Mouse (Mus musculus) c-Kit-positive CD71-negative TER-119-negative erythroid progenitor cells, embryonic 14.5 days (primary cell): Measurements from ENCODE around the gene Tesk2.

Source experiments
- DNase-seq: peaks from one replicate; pipeline ENCODE4 v3.0.0-alpha.2; 2013; ENCODE audit warnings: low read depth

Tesk2 gene

DNA sequence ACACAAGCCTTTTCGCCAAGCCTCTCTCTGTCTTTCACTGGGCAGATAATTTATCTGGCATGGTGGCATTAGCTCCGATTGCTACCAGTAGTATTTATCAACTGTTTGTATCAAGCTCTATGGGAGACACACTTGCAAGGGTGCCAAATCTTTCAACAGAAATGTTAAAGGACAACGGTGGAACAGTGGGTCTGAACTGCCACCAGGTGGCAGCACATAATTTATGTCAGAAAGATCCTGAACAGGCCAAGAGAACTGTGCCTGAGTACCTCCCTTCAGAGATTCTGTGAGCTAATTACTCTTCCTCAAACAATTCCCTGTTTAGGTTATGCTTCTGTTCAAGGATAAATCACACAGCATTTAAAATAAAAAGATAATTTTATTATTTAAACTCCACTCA, 1.4 kb upstream of the Tesk2 start:
- peak; percentile 73 for DNase-seq

GRCm38 (mm10) chr4:116721098-116721628, 415 bp downstream of the Tesk2 start:
- no peak for DNase-seq

DNA sequence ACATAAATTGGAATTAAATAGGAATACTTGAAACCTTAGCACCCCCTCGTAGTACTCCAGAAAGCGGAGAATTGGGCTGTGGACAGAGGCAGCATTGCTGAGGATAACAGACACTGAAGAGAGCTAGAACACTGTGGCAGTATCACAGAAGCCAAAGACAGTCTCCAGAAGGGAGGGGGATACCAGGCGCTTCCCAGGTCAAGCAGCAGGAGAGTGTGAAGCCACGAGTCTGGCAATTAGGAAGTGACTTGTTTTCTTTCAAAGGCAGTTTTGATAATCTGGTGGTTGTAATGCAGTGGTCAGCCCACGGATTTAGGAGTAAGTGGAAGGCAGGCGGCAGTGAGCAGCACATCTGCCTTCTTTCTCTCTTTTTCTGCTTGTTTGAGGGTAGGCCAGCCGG, 1.5 kb downstream of the Tesk2 start:
- no peak for DNase-seq

DNA sequence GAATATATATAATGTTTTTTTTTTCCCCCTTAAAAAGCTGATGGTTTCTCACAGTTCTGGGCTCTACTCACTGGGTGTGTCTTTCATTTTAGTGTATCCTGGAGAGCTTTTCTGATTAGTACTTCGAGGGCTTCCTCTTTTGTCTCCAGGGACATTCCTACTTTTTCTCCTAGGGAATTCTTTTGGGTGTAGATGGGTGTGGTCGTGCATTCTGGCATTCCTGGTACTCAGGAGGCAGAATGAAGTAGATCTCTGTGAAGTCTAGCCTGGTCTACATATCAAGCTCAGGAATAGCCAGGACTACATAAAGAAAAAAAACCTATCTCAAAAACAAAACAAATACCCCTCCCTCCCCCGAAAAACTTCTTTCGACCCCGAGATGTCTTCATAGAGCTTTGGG, 4.7 kb downstream of the Tesk2 start:
- no peak for DNase-seq

DNA sequence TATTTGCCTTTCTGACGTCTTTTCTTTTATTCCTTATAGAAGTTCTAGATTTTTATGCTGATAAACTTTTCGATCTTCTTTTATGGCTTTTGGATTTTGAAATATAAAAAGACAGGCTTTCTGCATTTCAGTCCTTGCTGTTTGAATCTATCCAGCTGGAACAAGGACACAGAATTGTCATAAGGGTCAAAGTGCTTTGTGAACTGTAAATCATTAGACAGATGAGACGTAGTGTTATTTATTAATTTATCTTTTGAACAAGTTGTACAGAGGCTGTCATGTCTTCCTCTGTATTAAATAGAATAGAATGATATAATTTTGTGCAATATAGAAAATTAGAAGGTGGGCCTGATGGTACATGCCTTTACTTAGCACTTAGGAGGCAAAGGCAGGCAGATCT, 6.7 kb downstream of the Tesk2 start:
- DNase-seq: no peak

GRCm38 (mm10) chr4:116729532-116729931, 8.8 kb downstream of the Tesk2 start:
- no peak for DNase-seq

- no peak for DNase-seq
Measured at GRCm38 (mm10) chr4:116731077-116731476, 10.3 kb downstream of the Tesk2 start.

GRCm38 (mm10) chr4:116732355-116732754, 11.6 kb downstream of the Tesk2 start:
- no peak for DNase-seq

GRCm38 (mm10) chr4:116734996-116735395, 14.2 kb downstream of the Tesk2 start:
- no peak for DNase-seq

DNA sequence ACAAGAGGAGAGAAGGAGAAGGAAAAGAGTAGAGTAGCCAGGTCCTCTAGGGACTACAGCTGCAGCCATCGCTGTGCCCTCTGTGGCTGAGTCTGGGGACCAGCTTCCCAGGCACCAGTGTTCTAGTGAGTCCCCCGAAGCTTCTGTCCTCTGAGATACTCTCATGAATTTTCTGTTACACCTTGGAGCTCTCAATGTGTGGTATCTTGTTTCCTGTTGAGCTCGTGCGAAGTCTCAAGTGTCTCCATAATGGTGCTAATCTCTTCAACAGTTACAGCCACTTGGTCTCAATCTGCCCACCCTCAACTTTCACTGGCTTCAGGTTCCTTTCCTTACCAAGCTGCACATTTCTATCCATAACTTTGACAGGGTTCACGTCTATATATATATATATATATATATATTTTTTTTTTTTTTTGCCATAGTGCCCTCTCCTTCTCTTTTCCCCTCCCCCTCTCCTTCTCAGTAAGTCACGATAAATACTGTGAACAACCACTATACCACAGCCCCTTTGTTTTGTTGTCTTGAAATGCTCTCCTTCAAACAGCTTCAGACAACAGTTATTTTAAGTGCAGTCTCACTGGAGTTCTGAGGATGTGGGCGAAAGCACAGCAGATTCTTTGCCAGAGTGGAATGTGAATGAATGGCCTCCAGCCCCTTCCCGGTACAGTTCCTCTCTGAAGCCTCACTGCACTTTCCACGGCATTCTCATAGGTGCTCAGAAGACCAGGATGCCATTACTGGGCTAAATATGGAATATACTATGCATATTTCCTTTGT, 18.4 kb downstream of the Tesk2 start:
- no peak for DNase-seq

DNA sequence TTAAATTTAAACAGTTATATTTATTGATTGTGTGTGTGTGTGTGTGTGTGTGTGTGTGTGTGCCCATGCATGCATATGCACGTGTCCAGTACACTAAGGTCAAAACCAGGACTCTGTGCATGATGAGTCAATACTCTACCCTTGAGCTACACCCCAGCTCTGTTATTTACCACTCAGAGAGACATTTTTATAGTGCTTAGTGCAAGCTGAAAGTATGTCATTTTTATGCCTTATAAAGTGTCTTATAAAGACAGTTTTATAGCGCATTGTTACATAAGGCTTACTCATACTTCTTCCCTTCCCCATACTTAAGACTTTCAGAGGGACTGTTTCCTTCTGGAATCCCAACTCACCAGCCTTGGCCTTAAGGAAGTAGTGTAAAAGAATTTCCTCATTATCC, 29.0 kb downstream of the Tesk2 start:
- DNase-seq: no peak

DNA sequence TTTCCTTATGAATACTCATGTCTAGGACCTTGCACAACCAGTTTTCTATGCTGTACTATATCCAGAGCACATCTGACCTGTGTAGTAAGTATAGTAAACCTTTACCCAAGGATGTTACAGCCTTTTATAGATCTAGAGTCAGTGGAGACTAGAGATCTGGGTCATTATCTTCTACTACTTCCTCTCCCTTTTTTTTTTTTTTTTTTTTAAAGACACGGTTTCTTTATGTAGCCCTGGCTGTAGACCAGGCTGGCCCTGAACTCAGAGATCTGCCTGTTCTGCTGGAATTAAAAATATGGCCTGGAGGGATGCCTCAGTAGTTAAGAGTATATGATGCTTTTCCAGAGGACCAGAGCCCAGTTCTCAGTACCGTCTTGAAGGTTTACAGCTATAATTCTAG, 41.2 kb downstream of the Tesk2 start:
- no peak for DNase-seq

GRCm38 (mm10) chr4:116764001-116764400, 43.3 kb downstream of the Tesk2 start:
- DNase-seq: no peak

DNA sequence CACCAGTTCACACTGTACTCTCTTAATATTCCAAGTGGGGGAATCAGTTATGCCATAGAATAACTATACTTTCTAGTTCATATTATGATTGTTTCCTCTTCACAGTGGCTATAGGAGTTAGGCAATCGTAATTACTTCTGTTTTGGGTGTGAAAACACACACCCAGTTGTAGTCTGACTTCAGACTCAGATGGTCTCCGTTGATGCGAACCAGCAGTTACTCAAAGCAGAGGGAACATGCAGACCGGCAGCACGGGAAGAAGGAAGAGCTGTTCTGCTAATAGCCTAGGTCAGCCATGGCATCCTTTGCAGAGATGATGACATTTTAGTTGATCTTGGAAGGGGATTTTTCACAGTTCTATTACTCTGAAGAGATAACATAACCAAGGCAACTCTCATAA, 47.8 kb downstream of the Tesk2 start:
- DNase-seq: no peak

- no peak for DNase-seq
Measured at GRCm38 (mm10) chr4:116769060-116769459, 48.3 kb downstream of the Tesk2 start.

DNA sequence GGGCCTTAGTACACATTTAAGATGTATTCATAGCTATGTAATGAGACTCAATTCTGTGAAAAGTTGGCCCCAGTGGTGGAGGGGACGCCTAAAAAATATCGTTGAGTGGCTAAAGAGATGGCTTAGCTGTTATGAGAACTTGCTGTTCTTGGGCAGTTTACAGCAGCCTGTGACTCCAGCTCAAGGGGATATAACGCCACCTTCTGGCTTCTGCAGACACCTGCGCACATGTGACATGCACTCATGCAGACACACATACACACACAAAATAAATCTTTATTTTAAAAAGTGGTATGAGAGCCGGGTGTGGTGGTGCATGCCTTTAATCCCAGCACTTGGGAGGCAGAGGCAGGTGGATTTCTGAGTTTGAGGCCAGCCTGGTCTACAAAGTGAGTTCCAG, 55.6 kb downstream of the Tesk2 start:
- DNase-seq: no peak

DNA sequence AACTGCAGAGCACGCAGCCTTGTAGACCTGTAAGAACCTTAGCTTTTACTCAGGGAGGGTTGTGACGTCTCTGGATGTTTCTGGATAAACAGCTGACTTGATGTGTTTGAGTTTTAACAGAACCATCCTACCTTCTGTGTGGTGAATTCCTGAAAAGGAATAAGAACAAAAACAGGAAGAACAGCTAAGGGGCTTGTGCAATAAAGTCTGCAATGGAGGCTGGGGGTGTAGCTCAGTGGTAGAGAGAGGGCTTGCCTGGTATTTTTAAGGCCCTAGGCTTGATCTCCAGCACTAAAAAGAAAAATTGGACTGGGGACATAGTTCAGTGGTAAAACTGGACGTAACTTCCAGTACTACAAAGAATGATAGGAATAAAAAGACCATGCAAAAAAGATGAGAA, 56.3 kb downstream of the Tesk2 start:
- no peak for DNase-seq

DNA sequence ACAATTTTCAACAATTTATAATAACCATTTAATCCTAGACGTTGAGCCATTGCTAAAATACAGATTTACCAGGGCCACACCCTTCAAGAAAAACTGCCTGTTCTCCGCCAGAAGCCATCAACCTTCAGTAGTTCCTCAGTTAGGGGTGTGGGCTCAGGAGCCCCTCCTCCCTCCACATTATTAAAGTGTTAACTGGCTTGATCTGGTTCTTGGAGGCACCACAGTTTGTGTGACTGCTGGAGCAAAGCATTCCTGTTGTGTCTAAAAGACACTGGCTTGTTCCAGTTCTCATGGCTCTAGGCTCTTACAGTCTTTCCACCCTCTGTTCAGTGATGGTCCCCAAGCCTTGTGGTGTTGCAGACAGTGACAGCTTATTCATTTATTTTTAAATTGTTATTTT, 59.8 kb downstream of the Tesk2 start:
- no peak for DNase-seq

- no peak for DNase-seq
Measured at GRCm38 (mm10) chr4:116781366-116781765, 60.6 kb downstream of the Tesk2 start.

GRCm38 (mm10) chr4:116782171-116782570, 61.4 kb downstream of the Tesk2 start:
- no peak for DNase-seq

- DNase-seq: no peak
Measured at GRCm38 (mm10) chr4:116786587-116786986, 65.8 kb downstream of the Tesk2 start.

GRCm38 (mm10) chr4:116787985-116788760, 67.4 kb downstream of the Tesk2 start:
- DNase-seq: no peak

DNA sequence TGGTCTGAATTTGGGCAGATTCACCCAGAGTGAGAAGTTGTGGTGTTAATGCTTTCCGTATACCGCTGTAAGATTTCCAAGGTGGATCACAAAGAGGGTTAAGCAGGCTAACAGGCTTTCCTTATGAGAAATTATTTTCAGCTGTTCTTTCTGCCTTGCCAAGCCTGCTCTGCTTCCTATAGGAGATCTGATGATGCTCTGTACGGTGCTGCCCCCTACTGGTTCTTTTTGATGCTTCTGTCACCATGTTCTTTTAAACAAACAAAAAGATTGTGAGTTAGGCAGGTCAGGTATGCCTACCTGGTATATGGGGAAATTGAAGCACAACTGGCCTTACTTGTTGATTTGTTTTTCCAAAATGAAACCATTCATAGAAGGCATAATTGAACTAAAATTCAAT, 68.2 kb downstream of the Tesk2 start:
- peak; percentile 85 for DNase-seq
